Mouse (Mus musculus) bone marrow macrophage, adult 2 months (primary cell): ENCODE results near the gene Gja4.

Source experiments
- CTCF ChIP-seq: IDR thresholded peaks from 2 replicates; pipeline ENCODE4 v1.5.1; 2012; ENCODE audit warnings: low read depth, mild to moderate bottlenecking, low read length, moderate library complexity
- POLR2A ChIP-seq: IDR thresholded peaks from 2 replicates; pipeline ENCODE4 v1.6.1; 2012; ENCODE audit warnings: mild to moderate bottlenecking, low read depth, low read length, borderline replicate concordance

- TF ChIP-seq CTCF (no peak), POLR2A (no peak)
These were observed 21.2 kb downstream of the Gja4 start for GRCm38 (mm10) chr4:127292631-127293030.
